Mouse (Mus musculus): ENCODE results near the gene Sema5b. TPM values are rescaled to one million over a fixed set of nuclear protein-coding genes. Genes with fewer than 3 reads are reported as not detected.

The Sema5b gene
- polyA plus RNA-seq, 1 experiment: 68.8 TPM

DNA sequence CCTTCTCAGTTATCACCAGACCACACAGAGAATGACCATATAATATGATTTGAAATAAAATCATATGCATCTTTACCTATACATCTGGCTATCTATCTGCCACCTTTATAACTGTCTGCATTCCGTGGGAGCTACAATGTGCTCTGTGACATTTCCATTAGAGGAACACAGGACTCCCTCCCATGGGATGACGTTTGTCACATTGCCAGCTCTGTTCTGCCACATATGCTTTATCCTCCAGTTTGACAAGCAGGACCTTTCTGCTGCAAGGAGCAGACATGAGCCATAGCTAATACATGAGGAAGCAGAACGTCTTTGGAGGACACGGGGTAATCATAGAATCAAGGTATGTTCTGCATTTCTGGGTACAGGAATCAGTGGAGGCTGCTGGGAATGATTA lies 16.7 kb upstream of the Sema5b start:
- no peak for TF ChIP-seq CTCF (IDR thresholded peaks at IDR 0.05; ENCODE audit: borderline replicate concordance, extremely low read depth, insufficient read depth, insufficient read length)
- no peak for TF ChIP-seq POLR2A (IDR thresholded peaks at IDR 0.05; ENCODE audit: borderline replicate concordance, extremely low read depth, insufficient read depth, insufficient read length, poor library complexity, severe bottlenecking)
- peak; percentile 33 for DNase-seq (ENCODE audit: low read depth)

- no peak for TF ChIP-seq CTCF (IDR thresholded peaks at IDR 0.05; ENCODE audit: borderline replicate concordance, extremely low read depth, insufficient read depth, insufficient read length)
- TF ChIP-seq POLR2A (IDR thresholded peaks at IDR 0.05; ENCODE audit: borderline replicate concordance, extremely low read depth, insufficient read depth, insufficient read length, poor library complexity, severe bottlenecking): no peak
- no peak for DNase-seq (ENCODE audit: low read depth)
Measured at GRCm38 (mm10) chr16:35534630-35535029, 6.3 kb upstream of the Sema5b start.

- no peak for DNase-seq (ENCODE audit: low read depth)
- TF ChIP-seq POLR2A (IDR thresholded peaks at IDR 0.05; ENCODE audit: borderline replicate concordance, extremely low read depth, insufficient read depth, insufficient read length, poor library complexity, severe bottlenecking) (no peak), CTCF (IDR thresholded peaks at IDR 0.05; ENCODE audit: borderline replicate concordance, extremely low read depth, insufficient read depth, insufficient read length) (no peak)
Measured at GRCm38 (mm10) chr16:35537651-35538050, 3.3 kb upstream of the Sema5b start.

- no peak for DNase-seq (ENCODE audit: low read depth)
- TF ChIP-seq POLR2A (IDR thresholded peaks at IDR 0.05; ENCODE audit: borderline replicate concordance, extremely low read depth, insufficient read depth, insufficient read length, poor library complexity, severe bottlenecking) (no peak), CTCF (IDR thresholded peaks at IDR 0.05; ENCODE audit: borderline replicate concordance, extremely low read depth, insufficient read depth, insufficient read length) (no peak)
Measured at GRCm38 (mm10) chr16:35539041-35539440, 1.9 kb upstream of the Sema5b start.

DNA sequence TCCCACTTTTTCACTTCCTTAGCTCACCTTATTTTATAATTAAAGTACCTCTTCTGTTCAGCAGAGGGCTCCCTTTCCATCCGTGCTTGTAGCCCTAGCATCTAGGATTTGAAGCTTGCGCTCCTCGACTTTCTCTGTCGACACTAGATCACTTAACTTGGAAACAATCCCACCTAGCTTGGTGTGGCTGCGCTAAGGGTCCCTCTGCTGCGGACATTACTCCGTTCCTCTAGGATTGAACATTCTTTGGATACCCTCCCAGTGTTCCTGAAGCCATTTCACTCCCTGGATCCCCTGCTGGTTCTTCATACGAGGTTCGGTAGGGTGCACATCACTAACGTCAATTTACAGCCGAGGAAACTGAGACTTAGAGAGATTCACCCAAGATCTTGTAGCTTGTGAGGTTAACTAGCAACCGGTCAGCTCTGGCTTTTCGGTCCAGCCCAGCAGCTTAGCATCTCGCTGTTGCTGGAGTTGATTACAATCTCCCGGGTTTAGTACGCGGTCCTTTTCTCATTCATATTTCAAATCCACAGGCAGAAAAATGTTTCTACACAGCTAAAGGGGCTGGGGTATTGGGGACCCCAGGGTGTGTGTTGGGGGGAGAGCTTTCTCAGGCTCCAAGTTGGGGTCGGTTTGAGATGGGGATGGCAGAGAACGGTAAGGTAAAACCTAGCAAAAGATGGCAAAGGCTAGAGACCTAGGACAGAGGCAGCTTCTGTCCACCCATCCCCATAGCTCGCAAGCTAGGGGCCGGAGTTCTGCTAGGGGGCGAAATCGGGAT lies 420 bp upstream of the Sema5b start:
- TF ChIP-seq POLR2A (IDR thresholded peaks at IDR 0.05; ENCODE audit: borderline replicate concordance, extremely low read depth, insufficient read depth, insufficient read length, poor library complexity, severe bottlenecking) (no peak), CTCF (IDR thresholded peaks at IDR 0.05; ENCODE audit: borderline replicate concordance, extremely low read depth, insufficient read depth, insufficient read length) (peak; percentile 68; the same call in 1 of the 2 replicates)
- peak; percentile 93 for DNase-seq (ENCODE audit: low read depth)

- peak; percentile 86 for DNase-seq (ENCODE audit: low read depth)
- TF ChIP-seq CTCF (IDR thresholded peaks at IDR 0.05; ENCODE audit: borderline replicate concordance, extremely low read depth, insufficient read depth, insufficient read length) (no peak), POLR2A (IDR thresholded peaks at IDR 0.05; ENCODE audit: borderline replicate concordance, extremely low read depth, insufficient read depth, insufficient read length, poor library complexity, severe bottlenecking) (no peak)
Measured at GRCm38 (mm10) chr16:35541661-35542420, 896 bp downstream of the Sema5b start.

- no peak for DNase-seq (ENCODE audit: low read depth)
- TF ChIP-seq CTCF (IDR thresholded peaks at IDR 0.05; ENCODE audit: borderline replicate concordance, extremely low read depth, insufficient read depth, insufficient read length) (no peak), POLR2A (IDR thresholded peaks at IDR 0.05; ENCODE audit: borderline replicate concordance, extremely low read depth, insufficient read depth, insufficient read length, poor library complexity, severe bottlenecking) (no peak)
Measured at GRCm38 (mm10) chr16:35542421-35542780, 1.5 kb downstream of the Sema5b start.

DNA sequence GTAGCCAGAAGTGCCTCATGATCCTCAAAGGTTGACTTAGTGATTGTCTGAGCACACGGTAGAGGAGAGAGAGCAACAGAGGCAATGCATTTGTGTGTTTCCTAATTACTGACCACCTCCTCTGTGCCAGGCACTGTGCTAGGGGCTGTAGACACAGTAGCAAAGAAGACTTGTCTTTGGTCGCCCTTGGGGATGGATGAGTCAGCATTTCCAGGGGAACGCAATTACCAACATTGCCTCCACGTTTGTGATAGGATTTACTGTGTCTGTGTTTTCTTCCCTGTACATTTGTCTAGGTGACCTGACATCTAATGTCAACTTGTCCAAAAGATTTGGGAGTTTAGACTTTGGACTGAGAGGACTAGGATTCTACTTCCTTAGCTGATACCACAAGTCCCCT lies 4.8 kb downstream of the Sema5b start:
- TF ChIP-seq CTCF (IDR thresholded peaks at IDR 0.05; ENCODE audit: borderline replicate concordance, extremely low read depth, insufficient read depth, insufficient read length) (no peak), POLR2A (IDR thresholded peaks at IDR 0.05; ENCODE audit: borderline replicate concordance, extremely low read depth, insufficient read depth, insufficient read length, poor library complexity, severe bottlenecking) (no peak)
- DNase-seq (ENCODE audit: low read depth): no peak

DNA sequence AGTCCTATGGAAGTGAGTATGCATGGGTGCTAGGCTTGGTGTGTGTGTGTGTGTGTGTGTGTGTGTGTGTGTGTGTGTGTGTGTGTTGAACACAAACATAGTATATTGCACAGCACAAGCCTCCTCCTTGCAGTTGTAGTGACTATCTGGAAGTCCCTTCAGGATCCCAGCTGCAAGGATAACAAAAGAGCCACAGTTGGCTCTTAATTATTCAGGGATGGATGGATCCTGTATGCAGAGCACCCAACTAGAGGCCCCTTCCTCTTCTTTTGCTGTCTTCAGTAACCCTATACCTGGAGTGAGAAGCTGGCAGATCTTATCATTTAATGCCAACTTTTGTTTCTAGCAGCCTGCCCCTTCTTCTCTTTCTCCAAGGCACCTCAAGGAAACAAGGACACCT lies 7.0 kb downstream of the Sema5b start:
- DNase-seq (ENCODE audit: low read depth): no peak
- no peak for TF ChIP-seq CTCF (IDR thresholded peaks at IDR 0.05; ENCODE audit: borderline replicate concordance, extremely low read depth, insufficient read depth, insufficient read length)
- no peak for TF ChIP-seq POLR2A (IDR thresholded peaks at IDR 0.05; ENCODE audit: borderline replicate concordance, extremely low read depth, insufficient read depth, insufficient read length, poor library complexity, severe bottlenecking)

GRCm38 (mm10) chr16:35549354-35549753 lies 8.4 kb downstream of the Sema5b start:
- TF ChIP-seq POLR2A (IDR thresholded peaks at IDR 0.05; ENCODE audit: borderline replicate concordance, extremely low read depth, insufficient read depth, insufficient read length, poor library complexity, severe bottlenecking) (no peak), CTCF (IDR thresholded peaks at IDR 0.05; ENCODE audit: borderline replicate concordance, extremely low read depth, insufficient read depth, insufficient read length) (no peak)

DNA sequence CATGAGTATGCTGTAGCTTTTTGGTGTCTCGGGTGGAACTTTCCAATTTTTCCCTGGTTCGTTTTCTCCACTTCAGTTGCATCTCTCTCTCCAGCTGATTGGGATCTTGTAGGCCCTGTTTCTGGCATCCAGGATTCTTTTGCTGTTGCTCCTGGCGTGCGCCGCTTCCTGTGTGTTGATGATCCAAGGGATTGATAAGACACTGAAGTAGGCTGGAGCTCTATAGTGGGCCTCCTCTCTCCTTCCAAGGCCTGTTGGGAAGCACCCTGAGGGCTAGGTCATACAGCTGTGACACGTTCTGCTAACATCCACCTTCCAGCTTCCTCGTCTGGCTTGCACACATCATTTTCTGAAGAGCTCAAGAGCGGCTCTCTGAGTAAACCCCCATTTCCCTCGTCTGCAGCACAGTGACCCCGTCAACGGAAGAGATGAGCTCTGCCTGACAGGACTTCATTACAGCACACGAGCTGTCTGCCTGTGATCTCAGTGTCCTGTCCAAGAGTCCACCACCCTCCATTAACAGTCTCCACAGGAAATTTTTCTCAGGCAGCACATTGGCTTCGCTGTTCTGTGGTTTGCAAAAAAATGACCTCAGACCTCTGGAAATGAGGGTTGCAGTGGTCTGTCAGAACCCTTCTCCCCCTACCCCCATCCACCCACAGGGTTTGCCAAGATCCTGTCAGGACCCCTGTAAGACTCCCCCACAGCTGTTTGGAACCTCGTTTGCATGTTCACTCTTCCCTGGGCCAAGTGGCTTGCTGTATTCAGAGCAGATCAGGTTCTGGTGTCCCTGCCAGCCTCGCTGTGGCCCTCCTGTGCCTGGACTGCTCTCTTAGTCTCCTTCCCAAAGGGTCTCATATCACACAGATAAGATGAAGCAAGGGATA lies 14.9 kb downstream of the Sema5b start:
- DNase-seq (ENCODE audit: low read depth): peak; percentile 60
- no peak for TF ChIP-seq CTCF (IDR thresholded peaks at IDR 0.05; ENCODE audit: borderline replicate concordance, extremely low read depth, insufficient read depth, insufficient read length)
- TF ChIP-seq POLR2A (IDR thresholded peaks at IDR 0.05; ENCODE audit: borderline replicate concordance, extremely low read depth, insufficient read depth, insufficient read length, poor library complexity, severe bottlenecking): no peak

More at GRCm38 (mm10) chr16:35549354-35549753, 8.4 kb downstream of the Sema5b start:
- no peak for DNase-seq (ENCODE audit: low read depth)
